Mouse (Mus musculus) left cerebral cortex, adult 11 months (tissue): Measurements from ENCODE around the gene Scnn1a.

Source experiments
- DNase-seq: peaks from one replicate; pipeline ENCODE4 v3.0.0; 2022; ENCODE audit warnings: low spot score

Gene Scnn1a

GRCm38 (mm10) chr6:125344084-125344483, 23.6 kb downstream of the Scnn1a start:
- DNase-seq = no peak

GRCm38 (mm10) chr6:125344866-125345265, 24.4 kb downstream of the Scnn1a start:
- no peak for DNase-seq

GRCm38 (mm10) chr6:125345625-125346024, 25.2 kb downstream of the Scnn1a start:
- DNase-seq = no peak

GRCm38 (mm10) chr6:125346029-125346428, 25.6 kb downstream of the Scnn1a start:
- no peak for DNase-seq

GRCm38 (mm10) chr6:125348721-125349574, 28.5 kb downstream of the Scnn1a start, which contains the start of gene Tnfrsf1a:
Gene Tnfrsf1a, plus strand, starts transcription at chr6:125349362.
- DNase-seq = no peak

GRCm38 (mm10) chr6:125349575-125350230, 29.2 kb downstream of the Scnn1a start:
- no peak for DNase-seq

GRCm38 (mm10) chr6:125350231-125350994, 30.0 kb downstream of the Scnn1a start:
- no peak for DNase-seq

- no peak for DNase-seq
These were observed 30.5 kb downstream of the Scnn1a start for GRCm38 (mm10) chr6:125350995-125351324.

GRCm38 (mm10) chr6:125351368-125352045, 31.0 kb downstream of the Scnn1a start:
- DNase-seq = no peak

GRCm38 (mm10) chr6:125352046-125352384, 31.6 kb downstream of the Scnn1a start:
- no peak for DNase-seq

GRCm38 (mm10) chr6:125352811-125353210, 32.4 kb downstream of the Scnn1a start:
- DNase-seq = no peak

GRCm38 (mm10) chr6:125353221-125353620, 32.8 kb downstream of the Scnn1a start:
- DNase-seq = no peak

GRCm38 (mm10) chr6:125353655-125354054, 33.2 kb downstream of the Scnn1a start:
- no peak for DNase-seq

- DNase-seq = no peak
These were observed 34.1 kb downstream of the Scnn1a start for GRCm38 (mm10) chr6:125354352-125355151.

- no peak for DNase-seq
These were observed 34.8 kb downstream of the Scnn1a start for GRCm38 (mm10) chr6:125355197-125355741.

GRCm38 (mm10) chr6:125356264-125356663, 35.8 kb downstream of the Scnn1a start:
- no peak for DNase-seq

GRCm38 (mm10) chr6:125357334-125357733, 36.9 kb downstream of the Scnn1a start:
- no peak for DNase-seq

- no peak for DNase-seq
These were observed 39.5 kb downstream of the Scnn1a start for GRCm38 (mm10) chr6:125359999-125360398.

GRCm38 (mm10) chr6:125360846-125361245, 40.4 kb downstream of the Scnn1a start:
- no peak for DNase-seq

GRCm38 (mm10) chr6:125361467-125362291, 41.2 kb downstream of the Scnn1a start:
- no peak for DNase-seq
